Mouse (Mus musculus) C2C12 (cell line): ENCODE measurements at regions not wholly inside any gene's neighbourhood (a gene's known extent, or its start where the extent isn't known, plus 50 kb on each side); places are given as distances from the start of the nearest gene placed in this dataset.

Experiments
- CEBPB ChIP-seq: IDR thresholded peaks from one replicate; pipeline ENCODE4 v1.6.1; 2011; ENCODE audit warnings: low read depth, mild to moderate bottlenecking, control low read depth, moderate library complexity
- CTCF ChIP-seq: IDR thresholded peaks from one replicate; pipeline ENCODE4 v1.5.1; 2011; ENCODE audit not compliant: control insufficient read depth, insufficient read depth, insufficient read length
- FOSL1 ChIP-seq: IDR thresholded peaks from one replicate; pipeline ENCODE4 v1.8.0; 2011; ENCODE audit warnings: mild to moderate bottlenecking, low read length; ENCODE audit not compliant: poor library complexity, insufficient read depth, severe bottlenecking
- MAX ChIP-seq: IDR thresholded peaks from one replicate; pipeline ENCODE4 v1.6.1; 2011; ENCODE audit warnings: mild to moderate bottlenecking, control low read depth
- MYOD1 ChIP-seq: IDR thresholded peaks from one replicate; pipeline ENCODE4 v1.6.1; 2011; ENCODE audit warnings: low read depth; ENCODE audit not compliant: control insufficient read depth, insufficient read length
- MYOG ChIP-seq: IDR thresholded peaks from one replicate; pipeline ENCODE4 v1.6.1; 2011; ENCODE audit not compliant: control insufficient read depth, insufficient read length; ENCODE audit errors: extremely low read depth
- USF1 ChIP-seq: IDR thresholded peaks from one replicate; pipeline ENCODE4 v1.6.1; 2011; ENCODE audit warnings: low read depth, mild to moderate bottlenecking, control low read depth, moderate library complexity

DNA sequence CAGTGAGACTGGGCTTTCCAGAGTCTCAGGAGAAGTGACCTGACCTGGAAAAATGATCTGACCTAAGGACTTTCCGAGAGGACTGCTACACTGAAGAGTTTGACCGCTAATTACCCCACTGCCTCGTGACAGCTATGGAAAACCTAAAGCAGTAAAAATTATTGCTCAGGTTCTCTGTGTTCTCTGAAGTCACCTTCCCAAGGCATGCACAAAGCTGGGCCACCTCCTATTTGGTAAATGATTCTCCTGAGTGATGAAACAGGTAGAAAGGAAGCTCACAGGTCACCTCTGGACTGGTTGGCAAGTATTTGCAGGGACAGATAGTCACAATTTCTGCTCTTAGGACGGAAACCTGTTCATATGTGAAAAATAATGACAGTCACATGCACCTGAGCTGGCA, 109.7 kb downstream of the Btc start:
- TF ChIP-seq CTCF (no peak), MYOD1 (no peak), USF1 (no peak), MYOG (no peak), CEBPB (no peak), MAX (no peak), FOSL1 (no peak)
